Mouse (Mus musculus) CH12.LX (cell line): ENCODE results near the gene Rtn4rl1. TPM values are rescaled to one million over a fixed set of nuclear protein-coding genes. Genes with fewer than 3 reads are reported as not detected.
"Not testable (repeated sequence)": the region's sequence is repeated elsewhere in the genome, so short reads cannot be mapped to it uniquely, and the experiment has no call there.

Experiments
- DNase-seq: peaks from one replicate; pipeline ENCODE4 v3.0.0-alpha.2; 2013; ENCODE audit errors: extremely low read depth
- H3K27ac ChIP-seq: 2 replicates; pipeline ENCODE4 v1.5.1; 2012; ENCODE audit warnings: low read depth, mild to moderate bottlenecking, control low read depth, moderate library complexity; ENCODE audit not compliant: insufficient read depth
- H3K27me3 ChIP-seq: replicated peaks from 2 replicates; pipeline ENCODE3; 2012; ENCODE audit warnings: inconsistent platforms
- H3K36me3 ChIP-seq, 2 experiments: replicated peaks in 1 of 2; 2 replicates each; pipeline versions ENCODE3 to v1.6.1; 2012; ENCODE audit warnings: inconsistent platforms in 1 of 2, low read length in 1 of 2, mild to moderate bottlenecking in 1 of 2, mixed read lengths in 1 of 2, moderate library complexity in 1 of 2; ENCODE audit not compliant: control insufficient read depth in 1 of 2, insufficient read depth in 1 of 2
- H3K4me1 ChIP-seq, 2 experiments: 2 replicates each; pipeline ENCODE4 v1.6.1; 2012; ENCODE audit warnings: inconsistent platforms in 1 of 2, moderate library complexity in 1 of 2; ENCODE audit not compliant: insufficient read depth in 2 of 2, control insufficient read depth in 1 of 2
- H3K4me2 ChIP-seq: 2 replicates; pipeline ENCODE4 v1.6.1; 2012; ENCODE audit warnings: low read depth, mild to moderate bottlenecking, control low read depth; ENCODE audit not compliant: poor library complexity, insufficient read depth, severe bottlenecking
- H3K4me3 ChIP-seq, 3 experiments: fragments of 150-350 bp in 1 of 3; sonication (generic) in 1 of 3; replicated peaks in 1 of 3; 2 replicates each; pipeline versions ENCODE3 to v1.5.1; 2011 to 2012; ENCODE audit warnings: low read depth in 2 of 3, low read length in 2 of 3, mild to moderate bottlenecking in 2 of 3, moderate library complexity in 2 of 3, control low read depth in 1 of 3, improper control_type of control experiment in 1 of 3, inconsistent platforms in 1 of 3, mixed read lengths in 1 of 3; ENCODE audit not compliant: poor library complexity in 1 of 3
- H3K79me2 ChIP-seq: replicated peaks from 2 replicates; pipeline ENCODE4 v1.6.1; 2012; ENCODE audit warnings: mild to moderate bottlenecking, moderate library complexity; ENCODE audit not compliant: control insufficient read depth, poor library complexity, insufficient read depth, severe bottlenecking; ENCODE audit errors: extremely low read depth
- H3K9ac ChIP-seq: 2 replicates; pipeline ENCODE4 v1.6.1; 2012; ENCODE audit warnings: low read depth, mild to moderate bottlenecking, control low read depth, moderate library complexity; ENCODE audit not compliant: insufficient read depth
- H3K9me3 ChIP-seq: replicated peaks from 2 replicates; pipeline ENCODE3; 2012; ENCODE audit warnings: low read length, inconsistent platforms, mixed read lengths
- BHLHE40 ChIP-seq: IDR thresholded peaks from 2 replicates; pipeline ENCODE4 v1.6.1; 2011; ENCODE audit warnings: mild to moderate bottlenecking, low read depth, low read length, improper control_type of control experiment
- CHD1 ChIP-seq: IDR thresholded peaks from 2 replicates; pipeline ENCODE4 v1.6.1; 2012; ENCODE audit warnings: low read depth, low read length, improper control_type of control experiment, inconsistent platforms
- CHD2 ChIP-seq: IDR thresholded peaks from 2 replicates; pipeline ENCODE4 v1.6.1; 2011; ENCODE audit warnings: low read length, improper control_type of control experiment
- CTCF ChIP-seq, 2 experiments: IDR thresholded peaks in 1 of 2; conservative IDR thresholded peaks in 1 of 2; 2 replicates each; pipeline ENCODE4 v1.5.1; 2011 to 2012; ENCODE audit warnings: low read depth in 2 of 2, low read length in 2 of 2, improper control_type of control experiment in 1 of 2, inconsistent platforms in 1 of 2, mild to moderate bottlenecking in 1 of 2, moderate library complexity in 1 of 2
- E2F4 ChIP-seq: IDR thresholded peaks from 2 replicates; pipeline ENCODE4 v1.6.1; 2011; ENCODE audit warnings: low read depth, low read length, improper control_type of control experiment; ENCODE audit not compliant: insufficient replicate concordance
- EP300 ChIP-seq: IDR thresholded peaks from 2 replicates; pipeline ENCODE4 v1.6.1; 2011; ENCODE audit warnings: low read length, improper control_type of control experiment
- ETS1 ChIP-seq: conservative IDR thresholded peaks from 2 replicates; pipeline ENCODE4 v1.6.1; 2012; ENCODE audit warnings: low read depth, mild to moderate bottlenecking, inconsistent platforms, low read length, improper control_type of control experiment, moderate library complexity
- GABPA ChIP-seq: IDR thresholded peaks from 2 replicates; pipeline ENCODE4 v1.6.1; 2012; ENCODE audit warnings: low read depth, low read length, improper control_type of control experiment, inconsistent platforms; ENCODE audit not compliant: insufficient replicate concordance
- HCFC1 ChIP-seq: IDR thresholded peaks from 2 replicates; pipeline ENCODE4 v1.6.1; 2012; ENCODE audit warnings: low read depth, mild to moderate bottlenecking, inconsistent platforms, low read length, improper control_type of control experiment
- IRF4 ChIP-seq: IDR thresholded peaks from 2 replicates; pipeline ENCODE4 v1.6.1; 2014; ENCODE audit warnings: low read depth, mild to moderate bottlenecking, inconsistent platforms, low read length, improper control_type of control experiment
- JUN ChIP-seq: IDR thresholded peaks from 2 replicates; pipeline ENCODE4 v1.6.1; 2011; ENCODE audit warnings: low read depth, mild to moderate bottlenecking, low read length, improper control_type of control experiment, moderate library complexity; ENCODE audit not compliant: insufficient read depth
- KAT2A ChIP-seq: IDR thresholded peaks from 2 replicates; pipeline ENCODE4 v1.6.1; 2012; ENCODE audit warnings: low read length, improper control_type of control experiment, inconsistent platforms; ENCODE audit not compliant: insufficient replicate concordance
- MAFK ChIP-seq: IDR thresholded peaks from 2 replicates; pipeline ENCODE4 v1.6.1; 2011; ENCODE audit warnings: low read length, improper control_type of control experiment; ENCODE audit not compliant: insufficient replicate concordance
- MAX ChIP-seq: IDR thresholded peaks from 2 replicates; pipeline ENCODE4 v1.6.1; 2011; ENCODE audit warnings: low read length, improper control_type of control experiment
- MEF2A ChIP-seq: IDR thresholded peaks from 2 replicates; pipeline ENCODE4 v1.6.1; 2014; ENCODE audit warnings: low read depth, mild to moderate bottlenecking, inconsistent platforms, low read length, improper control_type of control experiment, borderline replicate concordance
- MXI1 ChIP-seq: IDR thresholded peaks from 2 replicates; pipeline ENCODE4 v1.6.1; 2011; ENCODE audit warnings: mild to moderate bottlenecking, low read depth, low read length, improper control_type of control experiment
- MYC ChIP-seq: IDR thresholded peaks from 2 replicates; pipeline ENCODE4 v1.6.1; 2011; ENCODE audit warnings: low read depth, mild to moderate bottlenecking, improper control_type of control experiment, low read length
- NELFE ChIP-seq: IDR thresholded peaks from 2 replicates; pipeline ENCODE4 v1.6.1; 2011; ENCODE audit warnings: low read depth, low read length, improper control_type of control experiment
- NRF1 ChIP-seq: IDR thresholded peaks from 2 replicates; pipeline ENCODE4 v1.6.1; 2014; ENCODE audit warnings: low read depth, mild to moderate bottlenecking, inconsistent platforms, low read length, improper control_type of control experiment, moderate library complexity
- PAX5 ChIP-seq: IDR thresholded peaks from 2 replicates; pipeline ENCODE4 v1.6.1; 2012; ENCODE audit warnings: low read length, inconsistent platforms, mixed read lengths
- POLR2AphosphoS2 ChIP-seq: IDR thresholded peaks from 2 replicates; pipeline ENCODE4 v1.6.1; 2011; ENCODE audit warnings: low read depth, low read length, improper control_type of control experiment
- RAD21 ChIP-seq: IDR thresholded peaks from 2 replicates; pipeline ENCODE4 v1.6.1; 2011; ENCODE audit warnings: low read depth, mild to moderate bottlenecking, low read length, improper control_type of control experiment, moderate library complexity
- RCOR1 ChIP-seq: conservative IDR thresholded peaks from 2 replicates; pipeline ENCODE4 v1.6.1; 2012; ENCODE audit warnings: low read depth, mild to moderate bottlenecking, inconsistent platforms, low read length, improper control_type of control experiment
- SIN3A ChIP-seq: IDR thresholded peaks from 2 replicates; pipeline ENCODE4 v1.6.1; 2012; ENCODE audit warnings: low read length, improper control_type of control experiment, inconsistent platforms
- SMC3 ChIP-seq: IDR thresholded peaks from 2 replicates; pipeline ENCODE4 v1.6.1; 2011; ENCODE audit warnings: low read depth, low read length, improper control_type of control experiment
- TBP ChIP-seq: conservative IDR thresholded peaks from 2 replicates; pipeline ENCODE4 v1.6.1; 2011; ENCODE audit warnings: low read depth, low read length, improper control_type of control experiment
- UBTF ChIP-seq: IDR thresholded peaks from 2 replicates; pipeline ENCODE4 v1.6.1; 2012; ENCODE audit warnings: low read depth, mild to moderate bottlenecking, inconsistent platforms, low read length, improper control_type of control experiment, moderate library complexity
- USF1 ChIP-seq: IDR thresholded peaks from 2 replicates; pipeline ENCODE4 v1.6.1; 2014; ENCODE audit warnings: low read depth, mild to moderate bottlenecking, inconsistent platforms, low read length, improper control_type of control experiment
- USF2 ChIP-seq: conservative IDR thresholded peaks from 2 replicates; pipeline ENCODE4 v1.6.1; 2011; ENCODE audit warnings: low read depth, low read length, improper control_type of control experiment
- ZKSCAN1 ChIP-seq: IDR thresholded peaks from 2 replicates; pipeline ENCODE4 v1.6.1; 2012; ENCODE audit warnings: low read depth, inconsistent platforms, low read length, improper control_type of control experiment, borderline replicate concordance
- ZNF384 ChIP-seq: IDR thresholded peaks from 2 replicates; pipeline ENCODE4 v1.6.1; 2012; ENCODE audit warnings: low read depth, low read length, improper control_type of control experiment, inconsistent platforms
- dilution Hi-C: fragments of 300-500 bp; cut with MboI; formaldehyde crosslinking; loops from 2 replicates; pipeline ENCODE4 v1.14.3; 2020; ENCODE audit warnings: low sequenced_read_pairs; ENCODE audit not compliant: extremely low pct_unique_long_range_greater_than_20kb, extremely low pct_ligation_motif_present
- in situ Hi-C: fragments of 300-500 bp; cut with MboI; formaldehyde crosslinking; loops from 3 replicates; pipeline ENCODE4 v1.14.3; 2019; ENCODE audit warnings: low sequenced_read_pairs, low pct_ligation_motif_present, low pct_unique_long_range_greater_than_20kb, mixed read lengths
- polyA plus RNA-seq: library from polyadenylated mRNA; unstranded; fragments of >175 nt; gene quantifications from 2 replicates; pipeline ENCODE4 v1.2.1, GENCODE M21; 2012; ENCODE audit warnings: low read depth; ENCODE audit not compliant: insufficient read length
- total RNA-seq, 2 experiments: library from RNA; depleted of rRNA; stranded (reverse); fragments of 300-350 nt in 1 of 2; fragments of >200 nt in 1 of 2; gene quantifications; 2 replicates each; pipeline ENCODE4 v1.2.3; 2012 to 2014

The Rtn4rl1 gene
- total and polyA plus RNA-seq, 3 experiments, result 0.04 to 0.09 TPM; not detected in 1

GRCm38 (mm10) chr11:75283784-75284183 is 90.2 kb downstream of the Rtn4rl1 start:
- in situ Hi-C loops, result loop anchor here (25.0 kb wide), 1 partner anchor 296 kb away; no protein-coding TSS in a partner anchor
- TF ChIP-seq CTCF (conservative IDR thresholded peaks at IDR 0.05 in 1 of 2, IDR thresholded peaks at IDR 0.05 in 1 of 2; ENCODE audit: low read depth in 2 of 2, low read length in 2 of 2), result peak in 1 of 2 experiments; percentile 76; a peak in 2 of 4 replicates
- TF ChIP-seq RAD21, result peak; percentile 12
- peak; percentile 46 for TF ChIP-seq SMC3
- 0 out of 2 replicates have a peak, but pooled peaks have one; percentile 33 for TF ChIP-seq MYC
- dilution Hi-C loops, result not testable (repeated sequence)

GRCm38 (mm10) chr11:75285893-75286467 is 92.4 kb downstream of the Rtn4rl1 start:
- in situ Hi-C loops, result loop anchor here (5.0 to 25.0 kb wide), 3 partner anchors 39 to 299 kb away; partner anchors contain the start of genes Dph1 and Rtn4rl1
- H3K9me3 ChIP-seq, result no peaks in the 10 kb centered on the region
- H3K36me3 ChIP-seq, result no peaks in the 10 kb centered on the region
- dilution Hi-C loops, result no loop called here
- DNase-seq, result peak; percentile 74
- peak overlapping the region in 1 of 3 experiments; percentile 3 for H3K4me3 ChIP-seq
- H3K27ac ChIP-seq, result peak overlapping the region; percentile 74
- no peaks in the 10 kb centered on the region for H3K79me2 ChIP-seq
- H3K4me2 ChIP-seq, result peak overlapping the region; percentile 73
- H3K9ac ChIP-seq, result peak overlapping the region; percentile 53
- H3K4me1 ChIP-seq, result peaks cover 30 to 75% of the 10 kb centered on the region in 2 experiments
- no peaks in the 10 kb centered on the region for H3K27me3 ChIP-seq
- TF ChIP-seq TBP (no peak), RCOR1 (no peak), MYC (peak; percentile 46; the same call in 1 of the 2 replicates), JUN (no peak; the same call in 1 of the 2 replicates), IRF4 (peak; percentile 97), MAX (no peak), ETS1 (peak; percentile 77), KAT2A (no peak), UBTF (no peak), RAD21 (no peak; the same call in 1 of the 2 replicates), NRF1 (no peak), MAFK (peak; percentile 5; the same call in 1 of the 2 replicates), HCFC1 (peak; percentile 54), ZNF384 (peak; percentile 96), EP300 (peak; percentile 49; the same call in 1 of the 2 replicates), E2F4 (no peak), CHD1 (no peak; the same call in 1 of the 2 replicates), POLR2AphosphoS2 (no peak), NELFE (no peak), ZKSCAN1 (no peak), USF2 (no peak), PAX5 (no peak), SIN3A (peak; percentile 54; the same call in 1 of the 2 replicates), SMC3 (peak; percentile 24), USF1 (no peak), CHD2 (no peak), MXI1 (no peak), MEF2A (peak; percentile 89), BHLHE40 (peak; percentile 77), GABPA (no peak)

More at GRCm38 (mm10) chr11:75283784-75284183, 90.2 kb downstream of the Rtn4rl1 start:
- not testable (repeated sequence) for H3K36me3 ChIP-seq, H3K79me2 ChIP-seq, DNase-seq, H3K27me3 ChIP-seq, H3K27ac ChIP-seq, H3K9ac ChIP-seq, H3K9me3 ChIP-seq, H3K4me2 ChIP-seq, H3K4me3 ChIP-seq
- H3K4me1 ChIP-seq, result peaks cover 36 to 88% of the 10 kb centered on the region in 2 experiments
